Mouse (Mus musculus) CH12.LX (cell line): ENCODE measurements at regions not wholly inside any gene's neighbourhood (a gene's known extent, or its start where the extent isn't known, plus 50 kb on each side); places are given as distances from the start of the nearest gene placed in this dataset.

Experiments used
- DNase-seq: peaks from one replicate; pipeline ENCODE4 v3.0.0-alpha.2; 2013; ENCODE audit errors: extremely low read depth
- H3K27ac ChIP-seq: 2 replicates; pipeline ENCODE4 v1.5.1; 2012; ENCODE audit warnings: low read depth, mild to moderate bottlenecking, control low read depth, moderate library complexity; ENCODE audit not compliant: insufficient read depth
- H3K27me3 ChIP-seq: replicated peaks from 2 replicates; pipeline ENCODE3; 2012; ENCODE audit warnings: inconsistent platforms
- H3K36me3 ChIP-seq, 2 experiments: replicated peaks in 1 of 2; 2 replicates each; pipeline versions ENCODE3 to v1.6.1; 2012; ENCODE audit warnings: inconsistent platforms in 1 of 2, low read length in 1 of 2, mild to moderate bottlenecking in 1 of 2, mixed read lengths in 1 of 2, moderate library complexity in 1 of 2; ENCODE audit not compliant: control insufficient read depth in 1 of 2, insufficient read depth in 1 of 2
- H3K4me1 ChIP-seq, 2 experiments: 2 replicates each; pipeline ENCODE4 v1.6.1; 2012; ENCODE audit warnings: inconsistent platforms in 1 of 2, moderate library complexity in 1 of 2; ENCODE audit not compliant: insufficient read depth in 2 of 2, control insufficient read depth in 1 of 2
- H3K4me2 ChIP-seq: 2 replicates; pipeline ENCODE4 v1.6.1; 2012; ENCODE audit warnings: low read depth, mild to moderate bottlenecking, control low read depth; ENCODE audit not compliant: poor library complexity, insufficient read depth, severe bottlenecking
- H3K4me3 ChIP-seq, 3 experiments: fragments of 150-350 bp in 1 of 3; sonication (generic) in 1 of 3; replicated peaks in 1 of 3; 2 replicates each; pipeline versions ENCODE3 to v1.5.1; 2011 to 2012; ENCODE audit warnings: low read depth in 2 of 3, low read length in 2 of 3, mild to moderate bottlenecking in 2 of 3, moderate library complexity in 2 of 3, control low read depth in 1 of 3, improper control_type of control experiment in 1 of 3, inconsistent platforms in 1 of 3, mixed read lengths in 1 of 3; ENCODE audit not compliant: poor library complexity in 1 of 3
- H3K79me2 ChIP-seq: replicated peaks from 2 replicates; pipeline ENCODE4 v1.6.1; 2012; ENCODE audit warnings: mild to moderate bottlenecking, moderate library complexity; ENCODE audit not compliant: control insufficient read depth, poor library complexity, insufficient read depth, severe bottlenecking; ENCODE audit errors: extremely low read depth
- H3K9ac ChIP-seq: 2 replicates; pipeline ENCODE4 v1.6.1; 2012; ENCODE audit warnings: low read depth, mild to moderate bottlenecking, control low read depth, moderate library complexity; ENCODE audit not compliant: insufficient read depth
- H3K9me3 ChIP-seq: replicated peaks from 2 replicates; pipeline ENCODE3; 2012; ENCODE audit warnings: low read length, inconsistent platforms, mixed read lengths
- BHLHE40 ChIP-seq: IDR thresholded peaks from 2 replicates; pipeline ENCODE4 v1.6.1; 2011; ENCODE audit warnings: mild to moderate bottlenecking, low read depth, low read length, improper control_type of control experiment
- CHD1 ChIP-seq: IDR thresholded peaks from 2 replicates; pipeline ENCODE4 v1.6.1; 2012; ENCODE audit warnings: low read depth, low read length, improper control_type of control experiment, inconsistent platforms
- CTCF ChIP-seq, 2 experiments: IDR thresholded peaks in 1 of 2; conservative IDR thresholded peaks in 1 of 2; 2 replicates each; pipeline ENCODE4 v1.5.1; 2011 to 2012; ENCODE audit warnings: low read depth in 2 of 2, low read length in 2 of 2, improper control_type of control experiment in 1 of 2, inconsistent platforms in 1 of 2, mild to moderate bottlenecking in 1 of 2, moderate library complexity in 1 of 2
- E2F4 ChIP-seq: IDR thresholded peaks from 2 replicates; pipeline ENCODE4 v1.6.1; 2011; ENCODE audit warnings: low read depth, low read length, improper control_type of control experiment; ENCODE audit not compliant: insufficient replicate concordance
- ELF1 ChIP-seq: IDR thresholded peaks from 2 replicates; pipeline ENCODE4 v1.6.1; 2014; ENCODE audit warnings: low read depth, mild to moderate bottlenecking, inconsistent platforms, low read length, improper control_type of control experiment
- EP300 ChIP-seq: IDR thresholded peaks from 2 replicates; pipeline ENCODE4 v1.6.1; 2011; ENCODE audit warnings: low read length, improper control_type of control experiment
- ETS1 ChIP-seq: conservative IDR thresholded peaks from 2 replicates; pipeline ENCODE4 v1.6.1; 2012; ENCODE audit warnings: low read depth, mild to moderate bottlenecking, inconsistent platforms, low read length, improper control_type of control experiment, moderate library complexity
- GABPA ChIP-seq: IDR thresholded peaks from 2 replicates; pipeline ENCODE4 v1.6.1; 2012; ENCODE audit warnings: low read depth, low read length, improper control_type of control experiment, inconsistent platforms; ENCODE audit not compliant: insufficient replicate concordance
- HCFC1 ChIP-seq: IDR thresholded peaks from 2 replicates; pipeline ENCODE4 v1.6.1; 2012; ENCODE audit warnings: low read depth, mild to moderate bottlenecking, inconsistent platforms, low read length, improper control_type of control experiment
- JUN ChIP-seq: IDR thresholded peaks from 2 replicates; pipeline ENCODE4 v1.6.1; 2011; ENCODE audit warnings: low read depth, mild to moderate bottlenecking, low read length, improper control_type of control experiment, moderate library complexity; ENCODE audit not compliant: insufficient read depth
- JUND ChIP-seq: conservative IDR thresholded peaks from 2 replicates; pipeline ENCODE4 v1.6.1; 2011; ENCODE audit warnings: low read depth, low read length, improper control_type of control experiment
- KAT2A ChIP-seq: IDR thresholded peaks from 2 replicates; pipeline ENCODE4 v1.6.1; 2012; ENCODE audit warnings: low read length, improper control_type of control experiment, inconsistent platforms; ENCODE audit not compliant: insufficient replicate concordance
- MAFK ChIP-seq: IDR thresholded peaks from 2 replicates; pipeline ENCODE4 v1.6.1; 2011; ENCODE audit warnings: low read length, improper control_type of control experiment; ENCODE audit not compliant: insufficient replicate concordance
- MAZ ChIP-seq: IDR thresholded peaks from 2 replicates; pipeline ENCODE4 v1.6.1; 2012; ENCODE audit warnings: low read depth, mild to moderate bottlenecking, inconsistent platforms, low read length, improper control_type of control experiment, moderate library complexity
- MEF2A ChIP-seq: IDR thresholded peaks from 2 replicates; pipeline ENCODE4 v1.6.1; 2014; ENCODE audit warnings: low read depth, mild to moderate bottlenecking, inconsistent platforms, low read length, improper control_type of control experiment, borderline replicate concordance
- MXI1 ChIP-seq: IDR thresholded peaks from 2 replicates; pipeline ENCODE4 v1.6.1; 2011; ENCODE audit warnings: mild to moderate bottlenecking, low read depth, low read length, improper control_type of control experiment
- MYC ChIP-seq: IDR thresholded peaks from 2 replicates; pipeline ENCODE4 v1.6.1; 2011; ENCODE audit warnings: low read depth, mild to moderate bottlenecking, improper control_type of control experiment, low read length
- NELFE ChIP-seq: IDR thresholded peaks from 2 replicates; pipeline ENCODE4 v1.6.1; 2011; ENCODE audit warnings: low read depth, low read length, improper control_type of control experiment
- PAX5 ChIP-seq: IDR thresholded peaks from 2 replicates; pipeline ENCODE4 v1.6.1; 2012; ENCODE audit warnings: low read length, inconsistent platforms, mixed read lengths
- POLR2A ChIP-seq: IDR thresholded peaks from 2 replicates; pipeline ENCODE4 v1.6.1; 2011; ENCODE audit warnings: low read depth, mild to moderate bottlenecking, improper control_type of control experiment, low read length
- POLR2AphosphoS2 ChIP-seq: IDR thresholded peaks from 2 replicates; pipeline ENCODE4 v1.6.1; 2011; ENCODE audit warnings: low read depth, low read length, improper control_type of control experiment
- SIN3A ChIP-seq: IDR thresholded peaks from 2 replicates; pipeline ENCODE4 v1.6.1; 2012; ENCODE audit warnings: low read length, improper control_type of control experiment, inconsistent platforms
- SMC3 ChIP-seq: IDR thresholded peaks from 2 replicates; pipeline ENCODE4 v1.6.1; 2011; ENCODE audit warnings: low read depth, low read length, improper control_type of control experiment
- TBP ChIP-seq: conservative IDR thresholded peaks from 2 replicates; pipeline ENCODE4 v1.6.1; 2011; ENCODE audit warnings: low read depth, low read length, improper control_type of control experiment
- TCF12 ChIP-seq: IDR thresholded peaks from 2 replicates; pipeline ENCODE4 v1.6.1; 2014; ENCODE audit warnings: low read depth, mild to moderate bottlenecking, inconsistent platforms, low read length, improper control_type of control experiment
- UBTF ChIP-seq: IDR thresholded peaks from 2 replicates; pipeline ENCODE4 v1.6.1; 2012; ENCODE audit warnings: low read depth, mild to moderate bottlenecking, inconsistent platforms, low read length, improper control_type of control experiment, moderate library complexity
- ZC3H11A ChIP-seq: IDR thresholded peaks from 2 replicates; pipeline ENCODE4 v1.6.1; 2012; ENCODE audit warnings: low read depth, mild to moderate bottlenecking, inconsistent platforms, low read length, improper control_type of control experiment
- ZKSCAN1 ChIP-seq: IDR thresholded peaks from 2 replicates; pipeline ENCODE4 v1.6.1; 2012; ENCODE audit warnings: low read depth, inconsistent platforms, low read length, improper control_type of control experiment, borderline replicate concordance
- ZMIZ1 ChIP-seq: IDR thresholded peaks from 2 replicates; pipeline ENCODE4 v1.6.1; 2012; ENCODE audit warnings: low read depth, mild to moderate bottlenecking, inconsistent platforms, low read length, improper control_type of control experiment
- ZNF384 ChIP-seq: IDR thresholded peaks from 2 replicates; pipeline ENCODE4 v1.6.1; 2012; ENCODE audit warnings: low read depth, low read length, improper control_type of control experiment, inconsistent platforms
- dilution Hi-C: fragments of 300-500 bp; cut with MboI; formaldehyde crosslinking; loops from 2 replicates; pipeline ENCODE4 v1.14.3; 2020; ENCODE audit warnings: low sequenced_read_pairs; ENCODE audit not compliant: extremely low pct_unique_long_range_greater_than_20kb, extremely low pct_ligation_motif_present
- in situ Hi-C: fragments of 300-500 bp; cut with MboI; formaldehyde crosslinking; loops from 3 replicates; pipeline ENCODE4 v1.14.3; 2019; ENCODE audit warnings: low sequenced_read_pairs, low pct_ligation_motif_present, low pct_unique_long_range_greater_than_20kb, mixed read lengths

GRCm38 (mm10) chr2:148217136-148217535, 170.4 kb upstream of the Foxa2 start:
- DNase-seq: no peak
- Histone ChIP-seq H3K36me3 (no peaks in the 10 kb centered on the region), H3K9ac (no peak overlapping the region), H3K9me3 (no peaks in the 10 kb centered on the region), H3K79me2 (no peaks in the 10 kb centered on the region), H3K27me3 (peaks cover 45% of the 10 kb centered on the region), H3K27ac (no peak overlapping the region), H3K4me1 (no peaks in the 10 kb centered on the region), H3K4me2 (no peak overlapping the region), H3K4me3 (no peak overlapping the region)
- dilution Hi-C loops (no loop called here), in situ Hi-C loops (no loop called here)
- TF ChIP-seq MEF2A (no peak), NELFE (no peak), BHLHE40 (no peak), MAZ (no peak), ELF1 (no peak), E2F4 (no peak), JUND (no peak), CHD1 (no peak), JUN (no peak), UBTF (no peak), POLR2A (no peak), PAX5 (no peak), KAT2A (no peak), ZKSCAN1 (no peak), MYC (no peak), ZNF384 (no peak), MXI1 (no peak), GABPA (no peak)

- TF ChIP-seq HCFC1 (no peak), PAX5 (no peak), CTCF (conservative IDR thresholded peaks at IDR 0.05 in 1 of 2, IDR thresholded peaks at IDR 0.05 in 1 of 2; ENCODE audit: low read depth in 2 of 2, low read length in 2 of 2) (no peak), ZC3H11A (no peak), TBP (no peak), ETS1 (no peak), MAFK (no peak), KAT2A (no peak), EP300 (no peak), SMC3 (no peak), POLR2AphosphoS2 (no peak), JUN (no peak), E2F4 (no peak), ZNF384 (no peak), ZMIZ1 (no peak), TCF12 (no peak), SIN3A (no peak)
- H3K27ac ChIP-seq: no peak overlapping the region
- no peaks in the 10 kb centered on the region for H3K9me3 ChIP-seq
- no peaks in the 10 kb centered on the region for H3K79me2 ChIP-seq
- peaks cover 45% of the 10 kb centered on the region for H3K27me3 ChIP-seq
- H3K4me1 ChIP-seq: no peaks in the 10 kb centered on the region
- DNase-seq: no peak
- no peak overlapping the region for H3K4me3 ChIP-seq
- no peak overlapping the region for H3K9ac ChIP-seq
- H3K4me2 ChIP-seq: no peak overlapping the region
- dilution Hi-C loops: no loop called here
- no peaks in the 10 kb centered on the region for H3K36me3 ChIP-seq
- in situ Hi-C loops: no loop called here
These were observed 161.3 kb upstream of the Sstr4 start for GRCm38 (mm10) chr2:148233691-148234300.
